Mouse (Mus musculus) forebrain, embryonic 11.5 days (tissue): Measurements from ENCODE around the gene Aff3. TPM values are rescaled to one million over a fixed set of nuclear protein-coding genes. Genes with fewer than 3 reads are reported as not detected.

Source experiments
- ATAC-seq: fragments of 200-750 bp; cut with Nextera tagmentation; replicated peaks from 2 replicates; pipeline ENCODE4 v1.8.0; 2017; ENCODE audit warnings: moderate TSS enrichment; ENCODE audit not compliant: low FRiP score
- DNase-seq: peaks from one replicate; pipeline ENCODE4 v3.0.0-alpha.2; 2017; ENCODE audit warnings: low spot score
- H3K27ac ChIP-seq: fragments of 300-500 bp; sonication (generic); 2 replicates; pipeline ENCODE4 v1.5.1; 2014; ENCODE audit warnings: low read depth, low read length
- H3K27me3 ChIP-seq: fragments of 300-500 bp; sonication (generic); 2 replicates; pipeline ENCODE4 v1.6.1; 2014; ENCODE audit warnings: mild to moderate bottlenecking, low read length, mixed read lengths; ENCODE audit not compliant: control insufficient read depth, insufficient read depth
- H3K36me3 ChIP-seq: fragments of 300-500 bp; sonication (generic); 2 replicates; pipeline ENCODE4 v1.6.1; 2014; ENCODE audit warnings: mild to moderate bottlenecking, low read length, moderate library complexity, mixed read lengths; ENCODE audit not compliant: control insufficient read depth, insufficient read depth
- H3K4me1 ChIP-seq: fragments of 300-500 bp; sonication (generic); replicated peaks from 2 replicates; pipeline ENCODE4 v1.6.1; 2014; ENCODE audit warnings: low read length, mixed read lengths; ENCODE audit not compliant: control insufficient read depth, insufficient read depth
- H3K4me2 ChIP-seq: fragments of 300-500 bp; sonication (generic); 2 replicates; pipeline ENCODE4 v1.6.1; 2014; ENCODE audit warnings: low read depth, mild to moderate bottlenecking, low read length, moderate library complexity, mixed read lengths; ENCODE audit not compliant: severe bottlenecking
- H3K4me3 ChIP-seq: fragments of 300-500 bp; sonication (generic); 2 replicates; pipeline ENCODE4 v1.5.1; 2014; ENCODE audit warnings: low read depth, low read length
- H3K9ac ChIP-seq: fragments of 300-500 bp; sonication (generic); 2 replicates; pipeline ENCODE4 v1.6.1; 2014; ENCODE audit warnings: low read length
- H3K9me3 ChIP-seq: fragments of 300-500 bp; sonication (generic); 2 replicates; pipeline ENCODE4 v1.6.1; 2016; ENCODE audit warnings: low read length, mixed read lengths; ENCODE audit not compliant: control insufficient read depth
- WGBS: fragments of 180-500 bp; shearing (Covaris S2); extraction: QIAGEN DNeasy Blood & Tissue Kit; methylation state at CpG from one replicate; pipeline ENCODE4 v1.1.7; 2014; 5-methylcytosine and 5-hydroxymethylcytosine counted together
- polyA plus RNA-seq: library from polyadenylated mRNA; unstranded; fragments of >200 nt; fragmentation: Nextera tagmentation; extraction: Ambion mirVana; gene quantifications from 2 replicates; pipeline ENCODE4 v1.2.1, GENCODE M21; 2014

The Aff3 gene
- polyA plus RNA-seq, 1 experiment from 2014 or later: 22.8 TPM

- WGBS: 93% methylated on average over 7 of the region's 7 CpGs
- ATAC-seq: no peak
These were observed 132.2 kb downstream of the Aff3 start for GRCm38 (mm10) chr1:38532581-38532980.

GRCm38 (mm10) chr1:38528607-38529006, 136.1 kb downstream of the Aff3 start:
- WGBS: 88% methylated on average over 5 of the region's 5 CpGs
- Histone ChIP-seq H3K36me3 (no peaks in the 10 kb centered on the region; the same call in 1 of the 2 replicates), H3K4me1 (no peaks in the 10 kb centered on the region), H3K4me2 (no peak overlapping the region), H3K9me3 (no peaks in the 10 kb centered on the region), H3K4me3 (no peak overlapping the region), H3K27ac (no peak overlapping the region), H3K9ac (no peak overlapping the region), H3K27me3 (no peaks in the 10 kb centered on the region)
- ATAC-seq: no peak
- no peak for DNase-seq

More at GRCm38 (mm10) chr1:38532581-38532980, 132.2 kb downstream of the Aff3 start:
- H3K36me3 ChIP-seq: no peaks in the 10 kb centered on the region
- H3K27me3 ChIP-seq: no peaks in the 10 kb centered on the region
- no peaks in the 10 kb centered on the region for H3K4me1 ChIP-seq
- DNase-seq: no peak
- no peak overlapping the region for H3K4me2 ChIP-seq
- H3K9ac ChIP-seq: no peak overlapping the region
- no peak overlapping the region for H3K4me3 ChIP-seq
- no peaks in the 10 kb centered on the region for H3K9me3 ChIP-seq
- no peak overlapping the region for H3K27ac ChIP-seq

GRCm38 (mm10) chr1:38526568-38526967, 138.2 kb downstream of the Aff3 start:
- no peak overlapping the region for H3K4me2 ChIP-seq

DNA sequence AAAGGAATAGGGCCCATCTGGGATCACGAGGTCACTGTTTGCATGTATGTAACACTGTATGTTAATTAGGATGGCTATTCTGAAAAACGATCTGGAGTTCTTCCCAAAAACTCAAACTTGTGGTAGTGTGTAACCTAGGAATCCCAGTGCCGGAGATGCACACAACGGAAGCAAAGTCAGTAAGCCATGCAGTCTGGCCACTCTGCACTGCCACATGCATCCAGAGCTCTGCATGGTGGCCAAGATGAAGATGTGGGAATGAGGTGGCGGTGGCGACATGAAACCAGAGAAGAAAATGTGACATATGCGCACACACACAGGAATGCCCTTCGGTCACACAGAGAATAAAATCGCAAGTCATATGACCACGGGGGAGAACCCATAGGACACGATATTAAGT, 143.1 kb downstream of the Aff3 start:
- Histone ChIP-seq H3K4me1 (no peaks in the 10 kb centered on the region), H3K27ac (no peak overlapping the region), H3K4me3 (no peak overlapping the region), H3K36me3 (no peaks in the 10 kb centered on the region; the same call in 1 of the 2 replicates), H3K9ac (no peak overlapping the region), H3K4me2 (no peak overlapping the region), H3K9me3 (no peaks in the 10 kb centered on the region), H3K27me3 (no peaks in the 10 kb centered on the region)
- DNase-seq (no peak), ATAC-seq (no peak)
- 95% methylated on average over 11 of the region's 11 CpGs for WGBS

More at GRCm38 (mm10) chr1:38526568-38526967, 138.2 kb downstream of the Aff3 start:
- Histone ChIP-seq H3K36me3 (no peaks in the 10 kb centered on the region; the same call in 1 of the 2 replicates), H3K27me3 (no peaks in the 10 kb centered on the region), H3K9ac (no peak overlapping the region), H3K4me3 (no peak overlapping the region), H3K27ac (no peak overlapping the region), H3K4me1 (no peaks in the 10 kb centered on the region), H3K9me3 (no peaks in the 10 kb centered on the region)
- DNase-seq: no peak
- ATAC-seq: no peak
- 92% methylated on average over 5 of the region's 5 CpGs for WGBS

GRCm38 (mm10) chr1:38516225-38516624, 148.5 kb downstream of the Aff3 start:
- 63% methylated on average over 1 of the region's 1 CpGs for WGBS
- no peaks in the 10 kb centered on the region for H3K4me1 ChIP-seq
- no peak overlapping the region for H3K4me3 ChIP-seq

GRCm38 (mm10) chr1:38514634-38515011, 150.1 kb downstream of the Aff3 start:
- H3K27ac ChIP-seq: no peak overlapping the region
- no peak overlapping the region for H3K4me2 ChIP-seq
- H3K4me3 ChIP-seq: no peak overlapping the region
- H3K27me3 ChIP-seq: no peaks in the 10 kb centered on the region
- H3K9me3 ChIP-seq: no peaks in the 10 kb centered on the region
- no peak for ATAC-seq
- no peak for DNase-seq
- H3K4me1 ChIP-seq: no peaks in the 10 kb centered on the region
- no peak overlapping the region for H3K9ac ChIP-seq
- 63% methylated on average over 4 of the region's 4 CpGs for WGBS
- H3K36me3 ChIP-seq: no peaks in the 10 kb centered on the region

More at GRCm38 (mm10) chr1:38516225-38516624, 148.5 kb downstream of the Aff3 start:
- ATAC-seq (no peak), DNase-seq (no peak)
- Histone ChIP-seq H3K9me3 (no peaks in the 10 kb centered on the region), H3K36me3 (no peaks in the 10 kb centered on the region), H3K27me3 (no peaks in the 10 kb centered on the region), H3K27ac (no peak overlapping the region), H3K4me2 (no peak overlapping the region), H3K9ac (no peak overlapping the region)

- DNase-seq (no peak), ATAC-seq (no peak)
- H3K4me1 ChIP-seq: no peaks in the 10 kb centered on the region
- H3K4me3 ChIP-seq: no peak overlapping the region
- no peaks in the 10 kb centered on the region for H3K36me3 ChIP-seq
- H3K9ac ChIP-seq: no peak overlapping the region
- no peaks in the 10 kb centered on the region for H3K9me3 ChIP-seq
- 61% methylated on average over 12 of the region's 12 CpGs for WGBS
- H3K27ac ChIP-seq: no peak overlapping the region
- H3K4me2 ChIP-seq: no peak overlapping the region
- H3K27me3 ChIP-seq: no peaks in the 10 kb centered on the region
These were observed 150.7 kb downstream of the Aff3 start for GRCm38 (mm10) chr1:38513970-38514633.

DNA sequence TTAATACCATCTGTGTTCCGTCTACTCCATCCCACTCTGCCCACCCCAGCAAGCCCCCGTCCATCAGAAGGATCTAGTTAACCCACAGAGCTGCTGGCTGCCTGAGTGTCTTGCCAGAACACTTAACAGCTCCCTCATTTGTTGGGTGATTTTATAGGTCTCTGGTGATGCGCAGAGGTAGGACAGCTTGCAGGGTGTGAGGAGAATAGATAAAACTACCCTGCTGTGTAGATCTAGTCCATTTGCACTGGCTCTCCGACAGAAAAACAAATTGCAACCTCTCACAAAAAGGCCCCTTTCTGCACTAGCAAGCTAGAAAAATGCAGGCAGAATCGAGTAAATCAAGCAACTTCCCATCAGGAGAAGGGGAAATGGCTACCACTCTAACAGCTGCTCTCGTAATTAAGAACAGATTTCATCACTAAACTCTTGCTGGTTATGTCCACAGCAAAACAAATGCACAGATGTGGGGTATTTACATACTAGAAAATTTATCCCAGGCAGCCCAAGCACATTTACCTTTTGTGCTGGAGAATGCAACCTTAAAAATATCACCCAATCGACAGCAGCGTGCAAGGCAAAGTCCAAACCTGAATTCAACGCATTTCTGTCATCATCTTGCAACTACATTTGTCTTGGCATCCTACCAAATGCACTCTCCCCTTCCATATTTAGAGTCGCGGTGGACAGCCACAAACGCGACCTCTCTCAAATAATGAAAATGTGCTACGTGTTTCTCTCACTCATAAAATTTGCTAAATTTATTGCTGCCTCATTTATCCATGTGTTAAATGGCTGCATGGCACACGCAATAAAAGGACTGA, 152.3 kb downstream of the Aff3 start:
- DNase-seq (no peak), ATAC-seq (no peak)
- H3K27me3 ChIP-seq: no peaks in the 10 kb centered on the region
- H3K4me2 ChIP-seq: no peak overlapping the region
- no peak overlapping the region for H3K27ac ChIP-seq
- 69% methylated on average over 15 of the region's 15 CpGs for WGBS
- H3K9me3 ChIP-seq: no peaks in the 10 kb centered on the region
- no peak overlapping the region for H3K4me3 ChIP-seq
- no peaks in the 10 kb centered on the region for H3K4me1 ChIP-seq
- H3K9ac ChIP-seq: no peak overlapping the region
- H3K36me3 ChIP-seq: no peaks in the 10 kb centered on the region
